Mouse (Mus musculus): Measurements from ENCODE around the gene Fgf2. TPM values are rescaled to one million over a fixed set of nuclear protein-coding genes. Genes with fewer than 3 reads are reported as not detected.

The Fgf2 gene
- total RNA-seq, 2 experiments from 2014 or later = 4.6 to 5.6 TPM

- DNase-seq (ENCODE audit: low spot score in 2 of 2) = no peak
Observed at GRCm38 (mm10) chr3:37353951-37354481, 5.9 kb downstream of the Fgf2 start.

GRCm38 (mm10) chr3:37354737-37355136 is 6.6 kb downstream of the Fgf2 start:
- DNase-seq (ENCODE audit: low spot score in 2 of 2) = no peak

GRCm38 (mm10) chr3:37360729-37361128 is 12.6 kb downstream of the Fgf2 start:
- no peak for DNase-seq (ENCODE audit: low spot score in 2 of 2)

GRCm38 (mm10) chr3:37365144-37365543 is 17.0 kb downstream of the Fgf2 start:
- no peak for DNase-seq (ENCODE audit: low spot score in 2 of 2)

- DNase-seq (ENCODE audit: low spot score in 2 of 2) = no peak
Observed at GRCm38 (mm10) chr3:37365976-37366375, 17.8 kb downstream of the Fgf2 start.

GRCm38 (mm10) chr3:37366381-37367053 is 18.4 kb downstream of the Fgf2 start:
- DNase-seq (ENCODE audit: low spot score in 2 of 2) = no peak

- no peak for DNase-seq (ENCODE audit: low spot score in 2 of 2)
Observed at GRCm38 (mm10) chr3:37370407-37370806, 22.3 kb downstream of the Fgf2 start.

GRCm38 (mm10) chr3:37373712-37374111 is 25.6 kb downstream of the Fgf2 start:
- no peak for DNase-seq (ENCODE audit: low spot score in 2 of 2)

GRCm38 (mm10) chr3:37377926-37378325 is 29.8 kb downstream of the Fgf2 start:
- no peak for DNase-seq (ENCODE audit: low spot score in 2 of 2)

- DNase-seq (ENCODE audit: low spot score in 2 of 2) = no peak
Observed at GRCm38 (mm10) chr3:37378412-37378811, 30.3 kb downstream of the Fgf2 start.

- no peak for DNase-seq (ENCODE audit: low spot score in 2 of 2)
Observed at GRCm38 (mm10) chr3:37379201-37379600, 31.1 kb downstream of the Fgf2 start.

- DNase-seq (ENCODE audit: low spot score in 2 of 2) = peak in 1 of 2 experiments; percentile 6
Observed at GRCm38 (mm10) chr3:37379930-37380881, 32.1 kb downstream of the Fgf2 start.

- DNase-seq (ENCODE audit: low spot score in 2 of 2) = no peak
Observed at GRCm38 (mm10) chr3:37381457-37381856, 33.3 kb downstream of the Fgf2 start.

GRCm38 (mm10) chr3:37383096-37383765 is 35.1 kb downstream of the Fgf2 start:
- no peak for DNase-seq (ENCODE audit: low spot score in 2 of 2)

GRCm38 (mm10) chr3:37387310-37387709 is 39.2 kb downstream of the Fgf2 start:
- DNase-seq (ENCODE audit: low spot score in 2 of 2) = no peak

- no peak for DNase-seq (ENCODE audit: low spot score in 2 of 2)
Observed at GRCm38 (mm10) chr3:37396930-37397608, 48.9 kb downstream of the Fgf2 start.

GRCm38 (mm10) chr3:37397646-37398045 is 49.5 kb downstream of the Fgf2 start:
- no peak for DNase-seq (ENCODE audit: low spot score in 2 of 2)

GRCm38 (mm10) chr3:37398661-37399395 is 50.7 kb downstream of the Fgf2 start:
- DNase-seq (ENCODE audit: low spot score in 2 of 2) = no peak

- no peak for DNase-seq (ENCODE audit: low spot score in 2 of 2)
Observed at GRCm38 (mm10) chr3:37401729-37402610, 53.8 kb downstream of the Fgf2 start.
